Mouse (Mus musculus): ENCODE results near the gene Sptssb. TPM values are rescaled to one million over a fixed set of nuclear protein-coding genes. Genes with fewer than 3 reads are reported as not detected.

Sptssb gene
- total RNA-seq, 2 experiments from 2014 or later, result not detected

Other genes starting within 250 kb of the Sptssb start
- gene Nmd3, start 138.0 kb downstream of the Sptssb start, total RNA-seq (2021), result 10 to 100 TPM; 23.7 to 31.6 TPM
- not detected for gene Otol1, start 147.7 kb upstream of the Sptssb start, total RNA-seq (2021)